Mouse (Mus musculus): ENCODE results near the gene Asrgl1. TPM values are rescaled to one million over a fixed set of nuclear protein-coding genes. Genes with fewer than 3 reads are reported as not detected.

Asrgl1 gene
- total and polyA plus RNA-seq, 2 experiments: 1.7 to 7.6 TPM

DNA sequence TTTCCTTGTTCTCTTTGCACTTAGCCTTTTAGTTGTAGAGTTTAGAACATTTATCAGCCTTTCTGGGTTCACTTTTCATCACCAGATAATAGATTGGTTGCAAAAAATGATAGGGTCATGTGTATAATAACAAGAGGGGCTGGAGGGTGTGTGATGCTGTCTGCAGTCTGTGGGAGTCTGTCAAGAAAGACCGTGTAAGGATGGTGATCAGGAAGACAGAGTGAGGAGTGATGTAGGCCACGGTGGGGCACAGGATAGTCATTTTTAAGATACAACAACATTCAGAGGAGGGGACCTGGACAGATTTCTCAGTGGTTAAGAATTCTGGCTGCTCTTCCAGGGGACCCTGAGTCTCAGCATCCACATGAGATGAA, 63.3 kb downstream of the Asrgl1 start:
- Histone ChIP-seq H3K9ac (ENCODE audit: low read depth, low read length) (no peak overlapping the region), H3K36me3 (ENCODE audit: control insufficient read depth, insufficient read depth, low read length) (peaks cover 2% of the 10 kb centered on the region; the same call in 1 of the 2 replicates), H3K27me3 (ENCODE audit: control insufficient read depth, insufficient read depth, low read length) (no peaks in the 10 kb centered on the region), H3K27ac (replicated peaks; ENCODE audit: insufficient read depth, low read depth, low read length) (no peak overlapping the region), H3K4me3 (ENCODE audit: insufficient read depth, low read depth, low read length) (no peak overlapping the region), H3K4me1 (ENCODE audit: control insufficient read depth, insufficient read depth, low read length) (peaks cover 10% of the 10 kb centered on the region), H3K79me2 (ENCODE audit: control insufficient read depth, insufficient read depth, low read length) (peaks cover 2% of the 10 kb centered on the region; the same call in 1 of the 2 replicates)
- 75% methylated on average over 2 of the region's 2 CpGs for WGBS
- no peak for TF ChIP-seq CTCF (IDR thresholded peaks at IDR 0.05; ENCODE audit: low read depth, low read length)
- no peak for TF ChIP-seq POLR2A (IDR thresholded peaks at IDR 0.05; ENCODE audit: extremely low read depth, insufficient read depth, low read length)
- no peak for DNase-seq (ENCODE audit: extremely low read depth, low read depth, low spot score)

GRCm38 (mm10) chr19:9071456-9072156, 63.8 kb downstream of the Asrgl1 start:
- peaks cover 3% of the 10 kb centered on the region; the same call in 1 of the 2 replicates for H3K79me2 ChIP-seq (ENCODE audit: control insufficient read depth, insufficient read depth, low read length)
- H3K27ac ChIP-seq (replicated peaks; ENCODE audit: insufficient read depth, low read depth, low read length): peak overlapping the region; percentile 44
- no peak overlapping the region for H3K9ac ChIP-seq (ENCODE audit: low read depth, low read length)
- TF ChIP-seq POLR2A (IDR thresholded peaks at IDR 0.05; ENCODE audit: extremely low read depth, insufficient read depth, low read length) (no peak), CTCF (IDR thresholded peaks at IDR 0.05; ENCODE audit: low read depth, low read length) (no peak)
- peak; percentile 26 for DNase-seq (ENCODE audit: extremely low read depth, low read depth, low spot score)
- WGBS: 64% methylated on average over 7 of the region's 7 CpGs
- peaks cover 2% of the 10 kb centered on the region; the same call in 1 of the 2 replicates for H3K36me3 ChIP-seq (ENCODE audit: control insufficient read depth, insufficient read depth, low read length)
- H3K4me1 ChIP-seq (ENCODE audit: control insufficient read depth, insufficient read depth, low read length): peaks cover 8% of the 10 kb centered on the region
- no peak overlapping the region for H3K4me3 ChIP-seq (ENCODE audit: insufficient read depth, low read depth, low read length)
- no peaks in the 10 kb centered on the region for H3K27me3 ChIP-seq (ENCODE audit: control insufficient read depth, insufficient read depth, low read length)

DNA sequence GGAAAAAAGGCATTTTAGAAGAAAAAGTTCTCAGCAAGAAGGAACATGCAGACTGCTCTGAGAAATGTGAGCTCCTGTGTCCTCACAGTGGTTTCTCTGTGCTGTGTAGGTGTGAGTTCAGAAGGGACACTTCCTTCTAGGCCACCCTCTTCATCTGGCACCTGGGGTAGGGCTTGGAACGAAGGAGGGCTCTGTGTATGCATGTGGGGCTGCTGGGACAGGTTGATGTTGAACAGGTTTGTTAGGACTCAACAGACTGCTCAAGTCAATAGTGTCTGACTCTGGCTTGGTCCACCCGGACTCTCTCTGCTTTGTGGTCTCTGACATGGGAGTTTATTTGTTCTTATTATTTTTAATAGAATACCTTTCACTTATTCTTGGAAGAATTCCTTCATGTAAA, 65.1 kb downstream of the Asrgl1 start:
- DNase-seq (ENCODE audit: extremely low read depth, low read depth, low spot score): no peak
- H3K36me3 ChIP-seq (ENCODE audit: control insufficient read depth, insufficient read depth, low read length): peaks cover 2% of the 10 kb centered on the region; the same call in 1 of the 2 replicates
- no peak overlapping the region for H3K27ac ChIP-seq (replicated peaks; ENCODE audit: insufficient read depth, low read depth, low read length)
- WGBS: 92% methylated on average over 2 of the region's 2 CpGs
- no peak overlapping the region for H3K4me3 ChIP-seq (ENCODE audit: insufficient read depth, low read depth, low read length)
- H3K79me2 ChIP-seq (ENCODE audit: control insufficient read depth, insufficient read depth, low read length): peaks cover 5% of the 10 kb centered on the region; the same call in 1 of the 2 replicates
- peaks cover 8% of the 10 kb centered on the region for H3K4me1 ChIP-seq (ENCODE audit: control insufficient read depth, insufficient read depth, low read length)
- H3K27me3 ChIP-seq (ENCODE audit: control insufficient read depth, insufficient read depth, low read length): no peaks in the 10 kb centered on the region
- no peak overlapping the region for H3K9ac ChIP-seq (ENCODE audit: low read depth, low read length)
- TF ChIP-seq CTCF (IDR thresholded peaks at IDR 0.05; ENCODE audit: low read depth, low read length) (no peak), POLR2A (IDR thresholded peaks at IDR 0.05; ENCODE audit: extremely low read depth, insufficient read depth, low read length) (no peak)

DNA sequence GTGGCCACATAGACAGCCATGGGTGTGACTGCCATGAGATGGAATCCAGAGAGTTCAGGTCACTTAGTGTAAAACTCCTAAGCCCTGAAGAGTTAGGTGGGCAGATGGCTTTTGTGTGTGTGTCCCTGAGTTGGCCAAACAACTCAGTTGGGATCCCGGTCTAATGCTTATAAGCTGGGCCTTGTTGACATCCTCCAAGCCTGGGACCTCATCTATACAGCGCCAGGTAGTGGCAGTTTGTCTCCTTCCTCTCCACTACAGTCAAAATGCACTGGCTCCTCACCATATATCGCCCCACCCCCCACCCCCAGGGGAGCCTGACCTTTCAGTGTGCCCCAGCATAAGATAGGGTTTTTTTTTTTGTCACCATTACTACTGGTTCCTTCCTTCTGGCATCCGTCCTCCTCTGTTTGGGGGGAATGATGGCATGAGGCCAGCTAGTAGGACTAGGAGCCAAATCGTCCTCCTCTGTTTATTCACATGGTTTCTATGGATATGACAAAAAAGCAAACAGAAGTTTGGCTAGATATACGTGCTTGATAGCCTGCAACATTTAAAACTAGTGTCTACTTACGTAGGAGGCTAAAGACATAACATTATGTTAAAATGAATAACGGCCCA, 65.6 kb downstream of the Asrgl1 start:
- H3K36me3 ChIP-seq (ENCODE audit: control insufficient read depth, insufficient read depth, low read length): peaks cover 2% of the 10 kb centered on the region; the same call in 1 of the 2 replicates
- H3K27ac ChIP-seq (replicated peaks; ENCODE audit: insufficient read depth, low read depth, low read length): no peak overlapping the region
- H3K4me3 ChIP-seq (ENCODE audit: insufficient read depth, low read depth, low read length): no peak overlapping the region
- no peak for TF ChIP-seq POLR2A (IDR thresholded peaks at IDR 0.05; ENCODE audit: extremely low read depth, insufficient read depth, low read length)
- no peak for TF ChIP-seq CTCF (IDR thresholded peaks at IDR 0.05; ENCODE audit: low read depth, low read length)
- no peaks in the 10 kb centered on the region for H3K27me3 ChIP-seq (ENCODE audit: control insufficient read depth, insufficient read depth, low read length)
- H3K79me2 ChIP-seq (ENCODE audit: control insufficient read depth, insufficient read depth, low read length): peaks cover 5% of the 10 kb centered on the region; the same call in 1 of the 2 replicates
- H3K9ac ChIP-seq (ENCODE audit: low read depth, low read length): no peak overlapping the region
- WGBS: 63% methylated on average over 8 of the region's 8 CpGs
- DNase-seq (ENCODE audit: extremely low read depth, low read depth, low spot score): no peak
- H3K4me1 ChIP-seq (ENCODE audit: control insufficient read depth, insufficient read depth, low read length): peaks cover 8% of the 10 kb centered on the region

DNA sequence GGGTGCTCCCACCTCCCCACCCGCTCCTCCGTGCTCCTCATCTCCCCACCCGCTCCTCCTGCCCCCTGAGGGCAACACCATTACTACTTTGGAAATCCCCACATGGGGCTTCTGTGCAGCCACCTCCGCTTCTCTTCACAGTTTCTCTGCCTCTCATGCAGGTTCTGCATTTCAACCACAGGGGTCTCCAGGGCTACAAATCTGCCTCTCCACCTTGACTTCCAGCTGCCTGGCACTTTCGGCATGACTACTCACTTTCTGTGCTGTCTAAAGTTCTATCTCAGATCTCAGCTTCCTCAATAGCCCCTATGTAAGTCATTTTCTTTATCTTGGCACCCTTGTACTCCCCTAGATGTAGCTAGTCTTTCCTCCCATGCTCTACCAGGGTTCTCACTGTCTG, 68.1 kb downstream of the Asrgl1 start:
- Histone ChIP-seq H3K4me3 (ENCODE audit: insufficient read depth, low read depth, low read length) (no peak overlapping the region), H3K27ac (replicated peaks; ENCODE audit: insufficient read depth, low read depth, low read length) (no peak overlapping the region), H3K79me2 (ENCODE audit: control insufficient read depth, insufficient read depth, low read length) (peaks cover 7% of the 10 kb centered on the region; the same call in 1 of the 2 replicates), H3K4me1 (ENCODE audit: control insufficient read depth, insufficient read depth, low read length) (peaks cover 5% of the 10 kb centered on the region), H3K27me3 (ENCODE audit: control insufficient read depth, insufficient read depth, low read length) (no peaks in the 10 kb centered on the region), H3K36me3 (ENCODE audit: control insufficient read depth, insufficient read depth, low read length) (peaks cover 2% of the 10 kb centered on the region; the same call in 1 of the 2 replicates), H3K9ac (ENCODE audit: low read depth, low read length) (no peak overlapping the region)
- no peak for TF ChIP-seq POLR2A (IDR thresholded peaks at IDR 0.05; ENCODE audit: extremely low read depth, insufficient read depth, low read length)
- WGBS: 95% methylated on average over 5 of the region's 5 CpGs
- no peak for DNase-seq (ENCODE audit: extremely low read depth, low read depth, low spot score)

Measured in liver, adult 2 months (tissue).